Comparison of ENCODE assay signal across 10 mouse cellular contexts in genomic region chr3:120004588-120004987, GRCm38 (mm10).
"Had no signal": no experiment of that assay in that cellular context is flagged by ENCODE, and none has a peak within 500 bp of the region (broad histone marks: within the 10 kb centered on the region; RNA-seq: fewer than 3 reads in every experiment).

No protein-coding gene starts in this region.

- DNase-seq: liver, postnatal 0 days; lung, adult 2 months; lung, postnatal 14 days; lung, postnatal 36 days; midbrain, embryonic 14.5 days; right cerebral cortex, adult 18-20 months; right cerebral cortex, postnatal 14 days; thymus, adult 2 months; thymus, postnatal 25 days; thymus, postnatal 4 days had no signal
